Mouse (Mus musculus): ENCODE results near the gene Snrnp40.

Gene Snrnp40

GRCm38 (mm10) chr4:130380418-130380817 lies 20.5 kb downstream of the Snrnp40 start:
- no peak for DNase-seq (ENCODE audit: low spot score in 2 of 2)

DNA sequence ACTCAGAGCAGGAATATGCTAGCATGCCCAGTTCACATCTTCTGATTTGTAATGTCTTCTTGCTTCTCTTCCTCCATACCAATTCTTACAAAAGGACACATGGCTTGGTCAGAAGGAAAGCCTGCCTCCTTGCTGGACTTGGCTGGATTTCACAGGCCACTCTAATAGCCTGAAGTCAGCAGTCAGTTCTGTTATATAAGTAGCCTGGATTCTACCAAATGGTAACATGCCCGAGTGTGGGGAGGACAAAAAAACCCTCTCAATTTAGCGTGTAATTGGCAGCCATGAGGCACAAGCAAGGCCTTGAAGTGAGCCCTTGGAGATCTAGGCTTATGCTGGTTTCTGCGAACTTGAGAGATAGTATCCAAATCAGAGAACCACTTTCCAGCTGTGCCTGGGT lies 27.3 kb downstream of the Snrnp40 start:
- no peak for DNase-seq (ENCODE audit: low spot score in 2 of 2)

- peak; percentile 48 to 54 for DNase-seq (ENCODE audit: low spot score in 2 of 2)
Observed at GRCm38 (mm10) chr4:130389496-130389895, 29.6 kb downstream of the Snrnp40 start.

GRCm38 (mm10) chr4:130389927-130390326 lies 30.0 kb downstream of the Snrnp40 start:
- no peak for DNase-seq (ENCODE audit: low spot score in 2 of 2)

DNA sequence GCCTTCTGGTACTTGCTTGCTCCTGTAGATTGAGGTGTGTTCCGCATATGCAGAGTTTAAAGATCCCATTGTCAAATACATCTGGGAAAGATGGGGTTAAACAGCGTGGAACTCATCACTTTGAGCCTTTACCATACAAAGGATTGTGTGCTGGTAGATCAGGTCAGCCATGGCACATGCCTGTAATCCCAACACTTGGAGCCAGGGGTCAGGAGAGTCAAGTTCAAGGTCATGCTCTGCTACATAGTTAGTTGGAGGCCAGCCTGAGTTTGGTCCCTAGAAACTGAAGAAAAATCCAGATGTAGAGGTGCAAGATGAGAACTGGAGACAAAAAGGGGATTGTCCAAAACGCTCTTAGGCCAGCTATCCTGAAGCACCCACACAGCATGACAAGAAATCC lies 31.3 kb downstream of the Snrnp40 start:
- no peak for DNase-seq (ENCODE audit: low spot score in 2 of 2)

Measured in right cerebral cortex, postnatal 10 days (tissue).